Mouse (Mus musculus): ENCODE results near the gene Tfrc.

DNA sequence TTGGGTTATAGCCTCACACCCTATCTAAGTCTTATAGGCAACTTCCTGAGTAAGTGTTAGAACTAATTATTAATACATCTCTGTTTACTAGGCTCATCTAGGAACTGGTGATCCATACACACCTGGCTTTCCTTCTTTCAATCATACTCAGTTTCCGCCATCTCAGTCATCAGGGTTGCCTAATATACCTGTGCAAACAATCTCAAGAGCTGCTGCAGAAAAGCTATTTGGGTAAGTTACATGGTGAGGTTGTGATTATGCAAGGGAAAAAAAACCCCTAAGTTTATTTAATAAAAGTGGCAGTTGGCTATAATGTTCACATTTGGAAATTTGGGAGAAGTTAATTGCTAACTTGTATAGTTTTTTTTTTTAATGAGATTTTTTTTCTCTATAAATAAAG lies 10.2 kb downstream of the Tfrc start:
- no peak for TF ChIP-seq CTCF (IDR thresholded peaks at IDR 0.05; ENCODE audit: control insufficient read depth, insufficient read depth, insufficient read length)
- no peak for TF ChIP-seq MYOD1 (IDR thresholded peaks at IDR 0.05; ENCODE audit: control insufficient read depth, insufficient read length, low read depth)
- TF ChIP-seq CEBPB (IDR thresholded peaks at IDR 0.05; ENCODE audit: low read depth), result no peak
- TF ChIP-seq MAX (IDR thresholded peaks at IDR 0.05), result no peak
- TF ChIP-seq MYOG (IDR thresholded peaks at IDR 0.05; ENCODE audit: control insufficient read depth, extremely low read depth, insufficient read length), result no peak
- no peak for TF ChIP-seq USF1 (IDR thresholded peaks at IDR 0.05; ENCODE audit: low read depth)

Measured in C2C12 (cell line).